ENCODE assay signal across 24 mouse cellular contexts in genomic region chr15:92398747-92399146, GRCm38 (mm10). TPM values are rescaled to one million over a fixed set of nuclear protein-coding genes. Genes with fewer than 3 reads are reported as not detected.
A peak's percentile ranks its signal among the peaks of the same experiment; 100 is the strongest.
DNase-seq lines count a peak whose midpoint lies in the region; ATAC-seq and TF ChIP-seq lines count a peak whose summit lies in the region.
"Had no signal": no experiment of that assay in that cellular context is flagged by ENCODE, and none has a peak within 500 bp of the region (broad histone marks: within the 10 kb centered on the region; RNA-seq: fewer than 3 reads in every experiment).

No protein-coding gene starts in this region.

- no peak overlapping the region for H3K4me3 ChIP-seq in forebrain, postnatal 0 days (ENCODE audit: low read depth, low read length)
- no peak overlapping the region for H3K4me3 ChIP-seq in forebrain, embryonic 10.5 days
- peak overlapping the region; percentile 18; the same call in 1 of the 2 replicates for H3K4me3 ChIP-seq in left cerebral cortex, adult 2 months
- no peak overlapping the region for H3K4me3 ChIP-seq in embryonic facial prominence, embryonic 15.5 days (replicated peaks)
- H3K4me3 ChIP-seq: gastrocnemius, adult 2 months; heart, embryonic 12.5 days; liver, embryonic 12.5 days; lung, embryonic 15.5 days; midbrain, embryonic 10.5 days had no signal

- H3K4me1 ChIP-seq in forebrain, postnatal 0 days (ENCODE audit: insufficient read depth) = no peaks in the 10 kb centered on the region
- peaks cover 19% of the 10 kb centered on the region for H3K4me1 ChIP-seq in forebrain, embryonic 10.5 days
- H3K4me1 ChIP-seq in embryonic facial prominence, embryonic 15.5 days = peaks cover 18% of the 10 kb centered on the region

- no peak overlapping the region for H3K27ac ChIP-seq in forebrain, postnatal 0 days (ENCODE audit: low read depth, low read length)
- H3K27ac ChIP-seq in forebrain, embryonic 10.5 days = no peak overlapping the region
- no peak overlapping the region for H3K27ac ChIP-seq in left cerebral cortex, adult 2 months
- H3K27ac ChIP-seq in embryonic facial prominence, embryonic 15.5 days (replicated peaks) = 0 out of 2 replicates have a peak overlapping the region, but pooled peaks have one; percentile 22
- H3K27ac ChIP-seq: gastrocnemius, adult 2 months; hindbrain, postnatal 0 days; liver, embryonic 12.5 days; lung, embryonic 15.5 days; midbrain, embryonic 10.5 days had no signal

- TF ChIP-seq CTCF in forebrain, postnatal 0 days (IDR thresholded peaks at IDR 0.05; ENCODE audit: low read depth) = peak; percentile 26; the same call in 1 of the 2 replicates
- peak; percentile 34 for TF ChIP-seq CTCF in left cerebral cortex, adult 2 months (IDR thresholded peaks at IDR 0.05)

- no peaks in the 10 kb centered on the region for H3K36me3 ChIP-seq in forebrain, postnatal 0 days (ENCODE audit: insufficient read depth)
- no peaks in the 10 kb centered on the region for H3K36me3 ChIP-seq in forebrain, embryonic 10.5 days (replicated peaks)
- no peaks in the 10 kb centered on the region for H3K36me3 ChIP-seq in embryonic facial prominence, embryonic 15.5 days
- H3K36me3 ChIP-seq: G1E; heart, embryonic 12.5 days; liver, embryonic 12.5 days; lung, embryonic 15.5 days; midbrain, embryonic 10.5 days had no signal

- H3K4me2 ChIP-seq in forebrain, postnatal 0 days (ENCODE audit: low read depth) = 0 out of 2 replicates have a peak overlapping the region, but pooled peaks have one; percentile 100
- H3K4me2 ChIP-seq in embryonic facial prominence, embryonic 15.5 days (replicated peaks) = no peak overlapping the region
- H3K4me2 ChIP-seq: liver, embryonic 12.5 days; lung, embryonic 15.5 days had no signal

- 46% methylated on average over 2 of the region's 2 CpGs for WGBS in forebrain, postnatal 0 days
- WGBS in forebrain, embryonic 10.5 days = 51% methylated on average over 2 of the region's 2 CpGs
- WGBS in embryonic facial prominence, embryonic 15.5 days = 23% methylated on average over 2 of the region's 2 CpGs

- H3K27me3 ChIP-seq in forebrain, postnatal 0 days (ENCODE audit: insufficient read depth, low read length) = peaks cover 4% of the 10 kb centered on the region; the same call in 1 of the 2 replicates
- H3K27me3 ChIP-seq in forebrain, embryonic 10.5 days (ENCODE audit: poor library complexity, severe bottlenecking) = peaks cover 48% of the 10 kb centered on the region
- H3K27me3 ChIP-seq in embryonic facial prominence, embryonic 15.5 days = peaks cover 31% of the 10 kb centered on the region

- no peaks in the 10 kb centered on the region for H3K9me3 ChIP-seq in forebrain, postnatal 0 days (ENCODE audit: low read length)
- H3K9me3 ChIP-seq in forebrain, embryonic 10.5 days = no peaks in the 10 kb centered on the region
- H3K9me3 ChIP-seq in embryonic facial prominence, embryonic 15.5 days (replicated peaks) = no peaks in the 10 kb centered on the region
- H3K9me3 ChIP-seq: liver, embryonic 12.5 days; lung, embryonic 15.5 days; midbrain, embryonic 10.5 days had no signal

- ATAC-seq in forebrain, postnatal 0 days = no peak
- ATAC-seq in embryonic facial prominence, embryonic 15.5 days (ENCODE audit: insufficient number of reproducible peaks, low FRiP score, low TSS enrichment, low read depth) = no peak
- ATAC-seq in megakaryocyte-erythroid progenitor cell, adult 5-6 weeks (replicated peaks; ENCODE audit: low FRiP score, low TSS enrichment, poor library complexity, severe bottlenecking) = no peak
- ATAC-seq: activated CD4-positive, CD25-positive, alpha-beta regulatory T cell, adult 4 months; forebrain, embryonic 16.5 days; hindbrain, postnatal 0 days had no signal

- H3K9ac ChIP-seq in forebrain, postnatal 0 days = no peak overlapping the region
- H3K9ac ChIP-seq in embryonic facial prominence, embryonic 15.5 days = no peak overlapping the region
- H3K9ac ChIP-seq: heart, embryonic 12.5 days; liver, embryonic 12.5 days; lung, embryonic 15.5 days had no signal

- DNase-seq in forebrain, postnatal 0 days = no peak
- DNase-seq in forebrain, embryonic 10.5 days (ENCODE audit: extremely low spot score, low spot score) = no peak
- peak; percentile 17 to 26 for DNase-seq in left cerebral cortex, adult 2 months (ENCODE audit: extremely low spot score in 1 of 2, low spot score in 2 of 2)
- no peak for DNase-seq in left cerebral cortex, postnatal 36 days (ENCODE audit: low spot score in 2 of 2)
- DNase-seq in right cerebral cortex, postnatal 25 days = peak; percentile 19
- no peak for DNase-seq in kidney, postnatal 36 days
- DNase-seq: adrenal gland, postnatal 14 days; cerebellum, adult 11 months; cerebellum, postnatal 14 days; gastrocnemius, adult 2 months; kidney, adult 9 months; kidney, postnatal 4 days; lung, postnatal 4 days had no signal

- intact Hi-C loops in left cerebral cortex, adult 2 months (cut with DNase I) = no loop called here
- intact Hi-C loops in left cerebral cortex, postnatal 36 days (cut with DNase I) = no loop called here

RNA-seq across cellular contexts. Expression of gene Pdzrn4, which starts 2.1 kb away (rescaled TPM):
- 15.6 and 20.7 TPM in 2 replicates for total RNA-seq in forebrain, postnatal 0 days (2014; rRNA removed)
- polyA plus RNA-seq in forebrain, postnatal 0 days (2015; fragmentation: Nextera tagmentation; extraction: Ambion mirVana) = 12.4 and 16.3 TPM in 2 replicates
- 1.4 and 1.5 TPM in 2 replicates for polyA plus RNA-seq in forebrain, embryonic 10.5 days (2016; fragmentation: Nextera tagmentation; extraction: Ambion mirVana)
- total RNA-seq in left cerebral cortex, adult 2 months (2021) = 10 to 100 TPM; 11.4 to 11.5 TPM
- 10 to 100 TPM; 10.2 to 14.4 TPM for total RNA-seq in left cerebral cortex, postnatal 36 days (2021)
- polyA plus RNA-seq in embryonic facial prominence, embryonic 15.5 days (2015; fragmentation: Nextera tagmentation; extraction: Ambion mirVana) = 3.2 and 3.5 TPM in 2 replicates
- total RNA-seq in megakaryocyte-erythroid progenitor cell, adult 5-6 weeks (2014; fragmentation: Nextera tagmentation) = not detected in 2 replicates
- not detected in 2 replicates for total RNA-seq in megakaryocyte-erythroid progenitor cell, adult 5-6 weeks (2017)
- total RNA-seq: adrenal gland, postnatal 14 days; granulocyte monocyte progenitor cell, adult 5-6 weeks had no signal
- polyA plus RNA-seq: G1E had no signal

Comparison
In these comparisons a context has a peak if more than half of its experiments do, and no peak if none do; other contexts are left out.
1. DNase-seq: peak in left cerebral cortex, adult 2 months (2 of 2) and right cerebral cortex, postnatal 25 days (single experiment); none in forebrain, postnatal 0 days (single experiment), forebrain, embryonic 10.5 days (single experiment), left cerebral cortex, postnatal 36 days (0 of 2) and kidney, postnatal 36 days (0 of 2).
2. RNA of gene Pdzrn4, which starts 2.1 kb away (total RNA-seq): 15.6 to 20.7 TPM in forebrain, postnatal 0 days, 10.2 to 14.4 TPM in left cerebral cortex, postnatal 36 days and 11.4 to 11.5 TPM in left cerebral cortex, adult 2 months; not detected in megakaryocyte-erythroid progenitor cell, adult 5-6 weeks; every median in the first group is over 10 times any median in the second.